Mouse (Mus musculus): ENCODE results near the gene Cacna2d4.
"Not testable (repeated sequence)": the region's sequence is repeated elsewhere in the genome, so short reads cannot be mapped to it uniquely, and the experiment has no call there.

Cacna2d4 gene

DNA sequence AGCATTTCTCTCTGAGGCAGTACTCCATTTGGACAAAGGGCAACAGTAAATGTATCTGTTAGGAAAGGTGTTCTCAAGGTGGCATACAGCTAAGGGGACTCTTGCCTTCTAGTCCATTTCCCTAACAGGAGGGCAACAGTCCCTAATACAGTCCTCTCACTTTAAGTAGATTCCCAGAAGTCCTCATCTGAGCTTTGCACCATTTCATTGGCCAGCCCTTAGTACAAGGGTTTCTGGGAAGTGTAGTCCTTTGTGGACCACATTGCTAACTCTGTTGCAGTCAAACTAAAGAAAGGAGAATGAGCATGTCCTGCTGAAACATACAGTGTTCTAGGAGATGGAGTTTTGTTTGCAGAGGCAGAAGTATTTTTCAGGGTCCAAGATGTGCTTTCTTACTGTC, 105.1 kb downstream of the Cacna2d4 start:
- no peak for DNase-seq (ENCODE audit: low spot score)

DNA sequence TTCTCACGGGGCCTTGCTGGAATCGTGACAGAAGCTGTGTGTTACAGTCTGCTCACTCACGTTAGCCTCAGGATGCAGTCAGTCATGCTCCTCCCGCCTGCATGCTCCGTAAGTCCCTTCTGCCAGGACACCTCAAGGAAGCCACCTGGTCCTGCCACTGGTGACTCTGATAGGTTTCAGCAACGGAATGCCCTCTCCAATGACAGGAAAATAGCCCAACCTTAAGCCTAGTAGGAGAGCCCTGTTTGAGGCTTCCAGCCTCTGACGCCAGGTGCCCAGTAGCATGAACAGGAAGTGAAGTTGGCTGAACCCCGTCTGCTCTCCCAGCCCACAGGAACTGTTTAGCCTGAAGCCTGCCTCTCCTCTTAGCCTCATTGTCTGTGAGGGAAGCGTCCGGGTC, 109.9 kb downstream of the Cacna2d4 start:
- DNase-seq (ENCODE audit: low spot score) = no peak

DNA sequence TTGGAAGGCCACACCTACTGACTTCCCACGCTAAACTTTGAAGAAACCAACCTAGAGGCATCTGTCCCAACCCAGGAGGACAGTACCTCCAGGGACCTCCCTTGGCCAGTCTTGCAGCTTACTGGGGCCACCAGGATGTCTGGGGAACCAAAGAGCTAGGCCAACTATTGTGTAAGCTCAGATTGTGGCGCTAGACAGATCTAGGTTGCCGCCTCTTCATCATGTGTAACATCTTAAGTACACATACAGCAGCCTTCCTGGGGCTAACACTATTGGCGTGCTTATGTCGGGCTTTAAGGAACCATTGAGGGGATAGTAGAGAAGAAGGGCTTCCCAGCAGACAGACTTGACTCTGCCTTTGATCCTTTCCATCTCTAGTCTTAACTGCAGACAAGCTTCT, 111.5 kb downstream of the Cacna2d4 start:
- DNase-seq (ENCODE audit: low spot score) = no peak

DNA sequence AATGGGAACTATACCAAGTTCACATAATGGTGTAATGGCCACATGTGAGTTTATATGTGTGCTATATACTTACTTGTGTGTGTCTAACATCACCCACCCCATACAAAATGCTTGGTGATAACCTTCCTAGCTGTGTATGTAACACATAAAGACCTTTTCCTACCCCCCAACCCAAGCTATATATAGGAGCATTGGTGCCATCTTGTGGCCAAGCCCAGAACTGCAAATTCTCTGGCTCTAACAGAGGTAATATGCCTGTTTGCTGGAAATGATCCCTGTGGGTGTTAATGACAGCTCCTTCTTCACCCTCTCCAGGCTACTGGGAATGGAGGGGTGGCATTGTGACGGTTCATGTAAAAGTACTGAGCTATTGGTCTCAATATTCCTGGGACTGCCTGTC, 111.9 kb downstream of the Cacna2d4 start:
- peak; percentile 78 for DNase-seq (ENCODE audit: low spot score)

DNA sequence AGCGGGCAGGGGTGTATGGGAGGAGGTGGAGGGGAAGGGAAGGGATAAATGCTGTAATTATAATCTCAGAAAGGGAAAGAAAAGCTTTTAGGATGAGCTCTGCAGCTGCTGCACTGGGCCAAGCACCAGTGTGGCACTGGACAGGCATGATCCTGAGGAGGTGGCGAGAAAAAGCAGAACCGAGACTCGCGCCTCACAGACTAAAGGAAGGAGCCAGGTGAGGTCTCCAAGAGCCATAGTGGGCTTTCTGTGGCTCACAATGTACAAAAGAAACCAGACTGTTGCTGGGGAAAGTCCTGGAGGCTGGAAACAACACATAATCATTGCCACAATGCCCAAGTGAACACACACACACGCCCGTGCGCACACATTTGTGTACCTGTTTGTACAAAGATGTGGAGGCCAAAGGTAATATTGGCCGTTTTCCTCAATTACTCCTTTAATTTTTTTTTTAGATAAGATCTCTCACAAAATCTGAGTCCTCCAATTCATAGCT, 114.4 kb downstream of the Cacna2d4 start:
- no peak for DNase-seq (ENCODE audit: low spot score)

DNA sequence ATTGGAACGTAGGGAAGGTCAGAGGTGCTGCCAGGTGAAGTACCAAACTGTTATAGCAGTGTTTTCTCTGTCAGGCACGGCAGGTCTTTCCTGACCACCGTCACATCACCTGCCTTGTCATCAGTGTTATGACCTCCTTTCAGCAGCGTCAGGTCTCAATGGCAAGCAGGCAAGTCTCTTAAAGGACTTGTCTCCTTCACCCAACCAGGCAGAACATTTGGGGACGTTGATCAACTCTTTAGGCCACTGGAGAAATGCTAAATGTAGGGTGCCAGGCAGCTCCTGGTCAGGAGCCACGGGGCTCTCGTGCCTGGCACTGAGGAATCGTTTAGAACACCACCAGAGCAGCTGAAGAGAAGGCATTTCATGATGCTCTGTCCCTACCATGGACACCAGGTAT, 115.3 kb downstream of the Cacna2d4 start:
- DNase-seq (ENCODE audit: low spot score) = no peak

DNA sequence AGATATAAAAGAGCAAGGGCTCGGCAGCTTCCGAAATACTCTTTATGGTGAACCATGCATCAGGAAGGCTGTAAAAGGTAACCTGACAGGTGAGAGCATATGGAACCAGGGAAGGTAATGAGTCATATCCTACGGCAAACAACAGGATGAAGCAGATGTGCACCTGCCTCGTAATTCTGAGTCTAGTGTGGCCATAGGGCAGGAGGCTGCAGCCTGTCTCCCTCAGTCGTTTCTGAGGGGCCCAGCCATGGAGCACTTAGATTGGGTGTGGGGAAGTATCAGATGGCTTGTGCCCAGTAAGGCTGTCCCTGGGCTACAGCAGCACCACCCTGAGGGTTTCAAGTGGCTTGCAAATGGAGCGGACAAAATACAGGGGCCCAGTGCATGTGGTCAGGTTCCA, 116.2 kb downstream of the Cacna2d4 start:
- no peak for DNase-seq (ENCODE audit: low spot score)

DNA sequence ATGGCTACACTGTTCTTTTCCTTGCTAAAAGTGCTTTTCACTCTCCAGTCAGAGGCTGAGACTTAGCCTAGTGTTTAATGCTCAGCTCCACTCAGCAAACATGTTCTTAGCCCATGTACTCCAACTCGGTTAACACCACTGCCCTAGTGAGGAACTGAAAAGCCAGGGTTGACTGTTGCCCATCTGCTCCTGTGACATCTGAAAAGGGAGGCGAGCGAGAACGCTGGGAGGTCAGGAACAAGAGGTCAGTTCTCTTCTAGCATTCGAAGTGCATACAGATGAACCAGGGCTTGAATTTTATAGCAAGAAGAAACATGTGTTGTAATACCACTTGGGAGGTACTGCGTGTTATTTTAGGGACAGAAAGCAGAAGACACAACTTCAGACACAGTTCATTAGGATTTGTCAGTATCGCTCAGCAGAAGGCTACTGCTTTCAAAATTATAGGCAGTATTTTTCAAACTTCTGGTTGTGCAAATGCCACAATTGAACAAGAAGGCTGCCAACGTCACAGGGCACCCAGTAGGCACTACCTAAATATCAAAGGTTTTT, 121.8 kb downstream of the Cacna2d4 start:
- no peak for DNase-seq (ENCODE audit: low spot score)

DNA sequence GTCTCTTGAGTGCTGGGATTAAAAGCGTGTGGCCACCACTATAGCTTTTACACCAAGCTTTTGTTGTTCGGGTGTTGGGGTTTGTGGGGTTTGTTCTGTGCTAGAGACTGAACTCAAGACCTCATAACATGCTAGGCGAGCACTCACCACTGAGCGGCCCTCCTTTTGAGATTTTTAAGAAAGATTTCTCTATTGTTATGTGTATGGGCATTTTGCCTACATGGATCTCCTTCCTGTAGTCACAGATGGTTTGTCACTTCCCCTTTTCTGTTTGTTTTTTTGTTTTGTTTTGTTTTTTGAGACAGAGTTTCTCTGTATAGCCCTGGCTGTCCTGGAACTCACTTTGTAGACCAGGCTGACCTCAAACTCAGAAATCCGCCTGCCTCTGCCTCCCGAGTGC, 123.9 kb downstream of the Cacna2d4 start:
- not testable (repeated sequence) for DNase-seq (ENCODE audit: low spot score)

DNA sequence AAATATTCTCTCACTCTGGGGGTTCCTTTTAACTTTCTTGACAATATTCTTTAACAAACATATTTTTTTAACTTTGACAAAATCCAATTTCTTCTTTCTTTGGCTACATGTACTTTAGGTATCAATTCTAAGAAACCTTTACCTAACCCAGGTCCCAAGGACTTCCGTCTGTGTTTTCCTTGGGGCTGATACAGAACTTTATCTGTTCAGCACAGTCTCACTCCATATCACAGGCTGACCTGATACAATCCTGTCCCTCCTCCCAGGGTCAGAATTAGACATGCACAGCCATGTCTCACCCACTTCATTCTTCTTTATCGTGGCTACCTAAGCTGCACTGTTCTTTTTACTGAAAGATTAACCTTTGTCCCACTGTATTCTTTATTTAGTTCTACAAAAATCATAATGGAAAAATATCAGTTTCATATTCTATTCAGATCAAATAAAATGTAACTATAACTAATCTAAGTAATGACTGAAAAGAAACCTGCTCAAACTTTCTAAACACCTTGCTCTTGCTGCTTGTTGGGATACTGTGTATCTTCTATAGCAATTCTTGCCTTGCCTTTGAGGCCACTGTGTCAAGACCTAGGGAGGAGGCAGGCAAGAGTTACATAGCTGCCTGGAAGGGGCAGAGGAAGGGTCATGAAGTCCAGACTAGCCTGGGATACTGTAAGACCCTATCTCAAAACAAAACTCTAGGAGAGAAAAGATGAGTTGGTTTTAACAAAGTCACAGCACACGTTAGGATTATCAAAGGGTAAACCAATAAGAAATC, 124.8 kb downstream of the Cacna2d4 start:
- no peak for DNase-seq (ENCODE audit: low spot score)

DNA sequence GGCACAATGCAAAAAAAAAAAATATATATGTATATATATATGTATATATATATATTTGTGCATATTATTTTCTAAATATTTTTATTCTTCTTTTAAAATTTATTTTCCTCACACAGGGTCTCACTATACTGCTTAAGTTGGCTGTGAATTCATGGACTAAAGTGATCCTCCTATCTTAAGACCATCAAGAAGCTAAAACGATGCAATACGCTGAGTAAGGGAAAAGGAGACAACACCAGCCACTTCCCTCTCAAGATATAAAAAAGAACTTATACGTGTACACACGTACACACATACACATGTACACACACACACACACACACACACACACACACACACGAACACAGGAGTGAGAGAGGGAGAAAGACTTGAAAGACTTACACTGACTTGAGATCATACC, 127.3 kb downstream of the Cacna2d4 start:
- no peak for DNase-seq (ENCODE audit: low spot score)

DNA sequence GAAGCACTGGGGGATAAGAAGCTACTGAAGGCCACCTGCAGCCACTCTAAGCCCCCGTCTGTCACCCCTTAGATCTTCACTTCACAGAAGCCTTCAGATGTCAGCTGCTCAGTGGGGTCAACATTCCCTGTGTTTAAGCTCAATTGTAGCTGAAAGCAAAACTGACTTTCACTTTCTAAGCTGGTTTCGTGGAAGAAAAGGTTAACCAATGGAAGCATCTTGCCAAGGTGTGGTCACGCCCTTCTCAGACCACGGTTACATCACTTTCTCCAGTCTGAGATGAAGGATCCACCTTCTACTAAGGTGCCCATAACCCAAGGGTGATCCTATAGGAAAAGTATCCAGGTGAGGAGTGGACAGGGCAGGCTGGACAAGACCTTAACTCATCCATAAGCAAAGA, 130.5 kb downstream of the Cacna2d4 start:
- not testable (repeated sequence) for DNase-seq (ENCODE audit: low spot score)

DNA sequence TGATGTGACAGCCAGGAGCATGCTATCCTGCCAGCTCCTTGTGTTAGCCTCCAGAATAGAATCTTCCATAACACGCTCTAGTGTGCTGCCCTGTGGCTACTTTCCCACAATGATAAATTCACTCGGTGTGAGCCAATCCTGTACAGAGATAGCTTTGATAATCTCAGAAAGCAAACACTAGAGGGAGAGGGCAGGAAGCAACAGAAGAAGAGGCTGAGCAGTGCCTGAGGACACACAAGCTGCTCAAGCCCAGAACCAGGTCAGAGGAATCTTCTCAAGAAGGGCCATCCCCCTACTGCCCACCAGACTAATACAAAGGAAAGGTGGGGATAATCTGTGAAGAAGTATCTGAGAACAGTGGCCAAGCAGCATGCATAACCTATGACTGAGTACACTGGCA, 131.1 kb downstream of the Cacna2d4 start:
- no peak for DNase-seq (ENCODE audit: low spot score)

DNA sequence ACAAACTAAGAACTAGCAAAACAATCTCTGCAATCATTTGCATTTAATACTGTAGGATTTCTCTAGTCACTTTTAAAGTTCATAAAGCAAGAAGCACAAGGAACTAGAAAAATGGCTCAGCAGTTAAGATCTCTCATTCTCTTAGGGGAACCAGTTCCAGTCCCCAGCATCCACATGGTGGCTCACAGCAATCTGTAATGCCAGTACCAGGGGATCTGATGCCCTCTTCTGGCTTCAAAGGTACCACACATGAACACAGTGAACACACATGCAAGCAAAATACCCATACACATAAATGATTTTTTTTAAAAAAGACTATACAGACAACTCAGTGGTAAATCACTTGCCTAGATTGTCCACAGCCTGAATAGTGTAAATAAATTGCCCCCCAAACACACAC, 135.3 kb downstream of the Cacna2d4 start:
- no peak for DNase-seq (ENCODE audit: low spot score)

DNA sequence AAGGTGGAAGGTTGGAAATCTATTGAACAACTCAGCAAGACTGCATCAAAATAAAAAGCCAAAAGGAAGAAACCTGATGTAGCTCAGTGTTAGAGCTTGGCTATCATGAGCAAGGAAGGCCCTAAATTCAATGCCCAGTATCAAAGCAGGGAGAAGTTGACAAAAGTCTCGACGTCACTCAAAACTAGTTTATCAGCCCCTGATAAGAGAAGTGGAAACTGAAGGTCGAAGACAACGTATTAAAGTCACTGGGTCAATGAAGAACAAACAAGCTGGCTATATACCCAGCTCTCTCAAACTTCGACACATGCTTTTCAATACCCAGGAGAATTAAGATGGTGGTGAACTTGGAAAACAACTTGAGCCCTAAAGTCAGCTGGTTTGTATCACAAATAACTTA, 135.9 kb downstream of the Cacna2d4 start:
- DNase-seq (ENCODE audit: low spot score) = no peak

DNA sequence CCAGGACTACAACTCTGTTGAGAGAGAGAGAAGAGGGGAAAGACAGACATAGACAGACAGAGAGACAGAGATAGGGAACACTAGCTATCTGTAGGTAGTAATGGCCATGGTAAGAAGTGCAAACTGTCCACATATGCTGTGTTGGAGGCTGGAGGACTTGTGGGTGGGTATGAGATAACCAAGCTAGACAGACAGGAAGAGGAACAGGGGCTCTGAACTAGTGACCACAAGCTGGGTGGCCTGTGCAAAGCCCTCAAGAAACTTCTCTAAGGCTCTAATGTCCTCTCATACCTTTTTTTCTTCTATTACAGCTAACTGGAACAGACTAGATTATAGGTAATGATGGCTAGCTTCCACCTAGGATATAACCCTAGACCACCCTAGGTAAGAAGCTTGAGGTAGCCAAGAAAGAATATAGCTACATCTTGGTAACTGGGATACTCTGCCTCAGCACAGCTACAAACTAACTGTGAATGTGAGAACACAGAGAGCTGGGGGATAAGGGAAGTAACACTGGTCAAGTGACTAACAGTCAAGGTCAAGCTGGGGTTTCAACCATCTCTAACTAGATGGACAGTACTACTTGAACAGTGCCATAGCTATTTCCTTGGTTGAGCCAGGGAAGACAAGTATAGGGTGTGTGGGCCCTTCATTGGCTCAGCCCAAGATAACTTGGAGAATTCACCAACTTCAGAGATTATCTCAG, 136.8 kb downstream of the Cacna2d4 start:
- no peak for DNase-seq (ENCODE audit: low spot score)

DNA sequence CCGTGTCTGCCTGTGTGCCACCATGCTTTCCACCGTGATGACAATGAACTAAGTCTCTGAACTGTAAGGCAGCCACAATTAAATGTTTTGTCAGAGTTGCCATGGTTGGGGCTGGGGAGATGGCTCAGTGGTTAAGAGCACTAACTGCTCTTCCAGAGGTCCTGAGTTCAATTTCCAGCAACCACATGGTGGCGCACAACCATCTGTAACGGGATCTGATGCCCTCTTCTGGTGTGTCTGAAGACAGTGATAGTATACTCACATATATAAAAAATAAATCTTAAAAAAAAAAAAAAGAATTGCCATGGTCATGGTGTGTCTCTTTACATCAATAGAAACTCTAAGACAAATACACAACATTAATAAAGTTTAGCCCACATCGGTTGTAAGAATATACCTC, 138.7 kb downstream of the Cacna2d4 start:
- DNase-seq (ENCODE audit: low spot score) = no peak

DNA sequence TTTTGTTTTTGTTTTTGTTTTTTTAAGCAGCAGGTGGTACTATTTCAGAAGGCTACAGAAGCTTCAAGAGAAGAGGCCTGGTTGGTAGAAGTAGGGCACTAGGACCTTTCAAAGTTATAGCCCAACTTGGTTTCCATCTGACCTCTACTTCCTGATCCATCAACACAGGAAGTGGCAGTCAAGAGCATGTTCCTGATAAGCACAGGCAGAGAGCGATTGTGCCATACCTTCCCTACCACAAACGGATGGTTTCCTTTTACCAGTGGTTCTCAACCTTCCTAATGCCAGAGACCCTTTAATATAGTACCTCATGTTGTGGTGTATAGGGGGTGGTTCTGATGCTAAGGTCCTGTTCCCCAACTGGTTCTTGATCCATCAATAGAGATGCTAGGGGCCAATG, 141.3 kb downstream of the Cacna2d4 start:
- DNase-seq (ENCODE audit: low spot score) = no peak

DNA sequence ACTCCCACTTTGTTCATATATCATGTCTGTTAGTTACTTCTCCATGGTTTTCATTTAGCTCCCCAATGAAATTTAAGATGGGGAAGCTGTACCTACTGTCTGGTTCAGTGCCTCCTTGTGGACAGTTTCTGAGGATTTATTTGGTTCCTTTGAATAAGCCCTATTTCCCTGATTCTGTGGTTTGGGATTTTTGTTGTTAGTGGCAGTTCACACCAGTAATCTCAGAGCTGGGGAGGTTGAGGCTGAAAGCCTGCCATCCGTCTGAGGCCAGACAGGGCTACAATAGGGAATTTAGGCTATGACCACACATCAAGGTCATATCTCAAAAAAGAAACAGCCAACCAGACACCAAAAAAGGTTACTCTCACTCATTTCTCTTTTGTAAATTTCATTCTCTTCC, 142.3 kb downstream of the Cacna2d4 start:
- no peak for DNase-seq (ENCODE audit: low spot score)

DNA sequence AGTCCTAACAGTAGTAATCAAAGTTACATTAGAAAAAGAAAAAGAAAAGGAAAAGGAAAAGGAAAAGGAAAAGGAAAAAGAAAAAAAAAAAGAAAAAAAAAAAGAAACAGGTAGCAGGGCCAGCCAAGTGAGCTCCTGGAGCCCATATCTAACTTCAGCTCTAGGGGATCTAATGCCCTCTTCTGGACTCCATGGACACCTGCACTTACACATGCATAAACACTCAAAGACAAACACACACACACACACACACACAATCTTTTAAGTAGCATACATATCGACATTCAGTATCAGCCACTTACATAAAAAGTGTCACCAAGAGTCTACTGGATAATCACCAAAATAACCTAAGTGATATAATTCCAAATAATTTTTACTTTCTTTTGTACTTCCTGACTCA, 149.3 kb downstream of the Cacna2d4 start:
- DNase-seq (ENCODE audit: low spot score) = no peak

DNA sequence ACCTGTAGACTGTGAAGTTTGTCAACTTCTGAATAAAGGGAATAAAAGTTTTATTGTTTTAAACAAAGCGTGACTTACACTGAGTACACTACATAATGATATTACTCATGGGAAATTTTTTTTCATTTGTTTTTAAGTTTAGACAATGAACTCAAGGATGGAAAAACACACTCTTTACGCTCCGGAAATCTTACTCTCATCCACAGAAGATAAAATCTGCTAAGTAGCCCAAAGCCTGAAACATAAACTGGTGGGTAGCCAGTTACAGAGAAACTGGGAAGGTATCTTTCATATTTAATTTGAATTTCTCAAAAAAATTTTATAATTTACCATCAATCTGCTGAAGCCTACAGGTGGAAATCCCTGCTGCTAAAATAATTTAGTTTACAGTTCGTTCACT, 150.1 kb downstream of the Cacna2d4 start:
- DNase-seq (ENCODE audit: low spot score) = no peak

DNA sequence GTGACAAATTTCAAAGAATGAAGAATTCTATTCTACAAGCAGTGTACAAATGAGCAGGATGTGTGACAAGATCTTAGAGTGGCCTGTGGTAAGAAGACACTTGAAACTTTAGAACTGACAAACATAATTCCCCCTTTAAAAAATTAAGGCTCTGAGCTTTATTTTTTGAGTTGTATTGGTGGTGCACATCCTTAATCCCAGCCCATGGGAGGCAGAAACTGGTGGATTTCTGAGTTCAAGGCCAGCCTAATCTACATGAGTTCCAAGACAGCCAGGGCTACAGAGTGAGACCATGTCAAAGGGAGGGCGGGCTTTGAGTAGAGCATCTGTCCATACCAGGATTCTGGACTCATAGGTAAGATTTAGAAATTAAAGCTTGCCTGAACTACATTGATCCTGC, 150.5 kb downstream of the Cacna2d4 start:
- DNase-seq (ENCODE audit: low spot score) = no peak
